Mouse (Mus musculus): ENCODE results near the gene Adamts17.

DNA sequence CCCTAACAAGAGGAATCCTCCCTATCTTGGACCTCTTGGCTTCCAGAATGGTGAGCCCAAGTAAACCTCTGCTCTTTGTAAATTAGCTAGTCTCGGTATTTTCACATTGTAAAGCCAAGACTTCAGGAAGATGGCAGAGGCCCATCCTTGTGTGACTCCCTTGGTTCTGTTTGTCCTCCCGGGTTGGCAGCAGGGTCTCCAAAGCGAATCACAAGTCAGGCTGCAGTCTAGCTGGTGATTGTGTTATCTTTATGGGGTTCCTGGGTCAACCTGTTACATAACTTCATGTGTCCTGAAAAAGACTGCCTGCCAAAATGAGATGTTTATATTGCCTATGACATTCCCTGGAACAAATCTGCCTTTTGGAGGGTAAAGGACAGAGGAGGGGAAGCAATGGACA is 148.9 kb downstream of the Adamts17 start:
- TF ChIP-seq POLR2A (IDR thresholded peaks at IDR 0.05; ENCODE audit: insufficient read depth, low read depth, low read length) (no peak), CTCF (IDR thresholded peaks at IDR 0.05) (no peak), EP300 (IDR thresholded peaks at IDR 0.05; ENCODE audit: insufficient read depth, low read depth, low read length) (0 out of 2 replicates have a peak, but pooled peaks have one; percentile 14)
